7 mouse cellular contexts compared by ENCODE assay signal in the genomic region with DNA sequence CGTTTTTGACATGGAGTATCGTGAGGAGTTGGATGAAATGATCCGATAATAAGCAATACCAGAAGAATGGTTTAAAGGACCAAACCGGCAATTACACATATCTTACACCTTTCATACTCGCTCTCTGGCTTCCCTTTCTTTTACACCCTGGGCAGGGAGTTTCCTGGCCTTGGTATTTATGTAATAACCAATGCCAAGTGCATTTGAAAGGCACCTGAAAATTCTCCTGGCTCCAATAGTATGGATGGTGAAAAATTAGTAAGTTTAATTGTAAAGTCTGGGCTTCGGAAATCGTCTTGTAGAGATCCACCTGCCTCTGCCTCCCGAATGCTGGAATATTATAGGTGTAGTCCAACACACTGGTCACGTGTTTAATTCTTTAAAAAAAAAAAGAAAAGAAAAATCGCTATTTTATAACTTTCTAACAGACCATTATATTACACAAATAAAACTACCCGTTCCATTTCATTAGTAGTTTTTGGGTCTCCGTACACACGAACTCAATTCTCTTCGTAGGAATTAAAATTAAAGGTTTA. TPM values are rescaled to one million over a fixed set of nuclear protein-coding genes. Genes with fewer than 3 reads are reported as not detected.
A peak's percentile ranks its signal among the peaks of the same experiment; 100 is the strongest.
DNase-seq lines count a peak whose midpoint lies in the region; ATAC-seq and TF ChIP-seq lines count a peak whose summit lies in the region.

No protein-coding gene starts in this region.

- no peaks in the 10 kb centered on the region for H3K9me3 ChIP-seq in megakaryocyte, embryonic 14.5 days
- H3K9me3 ChIP-seq in embryonic facial prominence, embryonic 14.5 days (ENCODE audit: control insufficient read depth, low read length) = no peaks in the 10 kb centered on the region
- H3K9me3 ChIP-seq in intestine, embryonic 14.5 days (ENCODE audit: control insufficient read depth, low read length) = no peaks in the 10 kb centered on the region

- peak overlapping the region; percentile 97 for H3K4me2 ChIP-seq in embryonic facial prominence, embryonic 14.5 days (ENCODE audit: low read depth, low read length)
- peak overlapping the region; percentile 59 for H3K4me2 ChIP-seq in intestine, embryonic 14.5 days (ENCODE audit: low read length)
- H3K4me2 ChIP-seq in myocyte (ENCODE audit: low read depth) = peak overlapping the region; percentile 95

- H3K9ac ChIP-seq in embryonic facial prominence, embryonic 14.5 days (ENCODE audit: low read depth, low read length) = peak overlapping the region; percentile 60
- H3K9ac ChIP-seq in intestine, embryonic 14.5 days (ENCODE audit: low read length) = peak overlapping the region; percentile 25

- H3K27me3 ChIP-seq in megakaryocyte, embryonic 14.5 days (replicated peaks) = peaks cover 4% of the 10 kb centered on the region
- no peaks in the 10 kb centered on the region for H3K27me3 ChIP-seq in embryonic facial prominence, embryonic 14.5 days (replicated peaks; ENCODE audit: control insufficient read depth, insufficient read depth, low read length)
- no peaks in the 10 kb centered on the region for H3K27me3 ChIP-seq in intestine, embryonic 14.5 days (replicated peaks; ENCODE audit: control insufficient read depth, insufficient read depth, low read length)
- H3K27me3 ChIP-seq in myocyte (ENCODE audit: control insufficient read depth, insufficient read depth, insufficient read length) = no peaks in the 10 kb centered on the region

- no peaks in the 10 kb centered on the region for H3K79me2 ChIP-seq in myocyte (ENCODE audit: control insufficient read depth, insufficient read depth)

- H3ac ChIP-seq in myocyte (ENCODE audit: control insufficient read depth, insufficient read length) = no peak overlapping the region

- peaks cover 35% of the 10 kb centered on the region for H3K4me1 ChIP-seq in megakaryocyte, embryonic 14.5 days
- no peaks in the 10 kb centered on the region for H3K4me1 ChIP-seq in embryonic facial prominence, embryonic 14.5 days (ENCODE audit: control insufficient read depth, insufficient read depth, low read length)
- H3K4me1 ChIP-seq in intestine, embryonic 14.5 days (replicated peaks; ENCODE audit: control insufficient read depth, insufficient read depth, low read length) = peaks cover 5% of the 10 kb centered on the region

- no peaks in the 10 kb centered on the region for H3K36me3 ChIP-seq in megakaryocyte, embryonic 14.5 days (replicated peaks; ENCODE audit: low read length)
- H3K36me3 ChIP-seq in embryonic facial prominence, embryonic 14.5 days (ENCODE audit: control insufficient read depth, insufficient read depth, low read length) = no peaks in the 10 kb centered on the region
- no peaks in the 10 kb centered on the region for H3K36me3 ChIP-seq in intestine, embryonic 14.5 days (ENCODE audit: control insufficient read depth, insufficient read depth, low read length)
- no peaks in the 10 kb centered on the region for H3K36me3 ChIP-seq in myocyte (ENCODE audit: control insufficient read depth, insufficient read depth)

- H3K27ac ChIP-seq in embryonic facial prominence, embryonic 14.5 days (replicated peaks; ENCODE audit: low read depth, low read length) = no peak overlapping the region
- peak overlapping the region; percentile 17; the same call in 1 of the 2 replicates for H3K27ac ChIP-seq in intestine, embryonic 14.5 days (ENCODE audit: low read depth)

- no peak for DNase-seq in embryonic facial prominence, embryonic 14.5 days (ENCODE audit: low spot score)
- DNase-seq in intestine, embryonic 14.5 days (ENCODE audit: low spot score) = peak; percentile 54
- DNase-seq in ovary, postnatal 36 days (ENCODE audit: low spot score) = no peak

- WGBS in embryonic facial prominence, embryonic 14.5 days = 3% methylated on average over 14 of the region's 14 CpGs
- WGBS in intestine, embryonic 14.5 days = 4% methylated on average over 14 of the region's 14 CpGs

- ATAC-seq in megakaryocyte, adult 5-6 weeks (ENCODE audit: poor library complexity, severe bottlenecking) = no peak
- no peak for ATAC-seq in embryonic facial prominence, embryonic 14.5 days (ENCODE audit: low read depth)
- ATAC-seq in intestine, embryonic 14.5 days (replicated peaks; ENCODE audit: low FRiP score, low TSS enrichment, low read depth) = no peak
- no peak for ATAC-seq in erythroid progenitor cell, adult 5-6 weeks (replicated peaks; ENCODE audit: low FRiP score, poor library complexity, severe bottlenecking)

- peak overlapping the region; percentile 96 for H3K4me3 ChIP-seq in megakaryocyte, embryonic 14.5 days (replicated peaks)
- H3K4me3 ChIP-seq in embryonic facial prominence, embryonic 14.5 days (ENCODE audit: low read depth, low read length) = peak overlapping the region; percentile 58
- H3K4me3 ChIP-seq in intestine, embryonic 14.5 days (ENCODE audit: low read depth, low read length) = peak overlapping the region; percentile 63
- peak overlapping the region; percentile 34 for H3K4me3 ChIP-seq in myocyte

- no peak for TF ChIP-seq POLR2A in myocyte (IDR thresholded peaks at IDR 0.05; ENCODE audit: insufficient read length, low read depth)

TF ChIP-seq in myocyte, 11 proteins besides CTCF, POLR2A, EP300 and RAD21:
- no peak for TF ChIP-seq POLR2AphosphoS2 (IDR thresholded peaks at IDR 0.05; ENCODE audit: insufficient read length, low read depth)
- TF ChIP-seq USF1 (IDR thresholded peaks at IDR 0.05; ENCODE audit: low read depth) = peak; percentile 58

RNA-seq across cellular contexts. Expression of a gene that starts 10.1 kb away (rescaled TPM):
- polyA plus RNA-seq in megakaryocyte, embryonic 14.5 days (2012; ENCODE audit: insufficient read depth, low replicate concordance) = 63.6 and 88.3 TPM in 2 replicates
- 47.7 and 50.6 TPM in 2 replicates for total RNA-seq in megakaryocyte, adult 5-6 weeks (2015)
- total RNA-seq in megakaryocyte, adult 5-6 weeks (2017) = 79.9 and 84.0 TPM in 2 replicates
- polyA plus RNA-seq in embryonic facial prominence, embryonic 14.5 days (2014; fragmentation: Nextera tagmentation; extraction: Ambion mirVana) = 111 and 127 TPM in 2 replicates
- polyA plus RNA-seq in intestine, embryonic 14.5 days (2014; fragmentation: Nextera tagmentation; extraction: Ambion mirVana) = 167 and 169 TPM in 2 replicates
- polyA plus RNA-seq in myocyte (2012; fragmentation: generic; extraction: Trizol) = 62.4 TPM
- total RNA-seq in erythroid progenitor cell, adult 5-6 weeks (2015; ENCODE audit: low replicate concordance) = 29.6 and 37.3 TPM in 2 replicates
- total RNA-seq in erythroid progenitor cell, adult 5-6 weeks (2017; ENCODE audit: low replicate concordance) = 60.8 and 61.5 TPM in 2 replicates

RNA-seq across cellular contexts. Expression of a gene that starts 23.5 kb away (rescaled TPM):
- polyA plus RNA-seq in megakaryocyte, embryonic 14.5 days (2012; ENCODE audit: insufficient read depth, low replicate concordance) = not detected in 2 replicates
- total RNA-seq in megakaryocyte, adult 5-6 weeks (2015) = not detected in 2 replicates
- not detected in 2 replicates for total RNA-seq in megakaryocyte, adult 5-6 weeks (2017)
- not detected in 2 replicates for polyA plus RNA-seq in embryonic facial prominence, embryonic 14.5 days (2014; fragmentation: Nextera tagmentation; extraction: Ambion mirVana)
- polyA plus RNA-seq in intestine, embryonic 14.5 days (2014; fragmentation: Nextera tagmentation; extraction: Ambion mirVana) = not detected in 2 replicates
- polyA plus RNA-seq in myocyte (2012; fragmentation: generic; extraction: Trizol) = not detected
- total RNA-seq in erythroid progenitor cell, adult 5-6 weeks (2015; ENCODE audit: low replicate concordance) = not detected in 2 replicates
- not detected in 2 replicates for total RNA-seq in erythroid progenitor cell, adult 5-6 weeks (2017; ENCODE audit: low replicate concordance)

RNA-seq across cellular contexts. Expression of a gene that starts 39.8 kb away (rescaled TPM):
- polyA plus RNA-seq in megakaryocyte, embryonic 14.5 days (2012; ENCODE audit: insufficient read depth, low replicate concordance) = not detected in 2 replicates
- not detected in 2 replicates for total RNA-seq in megakaryocyte, adult 5-6 weeks (2015)
- total RNA-seq in megakaryocyte, adult 5-6 weeks (2017) = not detected in 2 replicates
- 0.18 TPM in 1 of 2 replicates, not detected in the other for polyA plus RNA-seq in embryonic facial prominence, embryonic 14.5 days (2014; fragmentation: Nextera tagmentation; extraction: Ambion mirVana)
- not detected in 2 replicates for polyA plus RNA-seq in intestine, embryonic 14.5 days (2014; fragmentation: Nextera tagmentation; extraction: Ambion mirVana)
- not detected for polyA plus RNA-seq in myocyte (2012; fragmentation: generic; extraction: Trizol)
- not detected in 2 replicates for total RNA-seq in erythroid progenitor cell, adult 5-6 weeks (2015; ENCODE audit: low replicate concordance)
- not detected in 2 replicates for total RNA-seq in erythroid progenitor cell, adult 5-6 weeks (2017; ENCODE audit: low replicate concordance)

RNA-seq across cellular contexts. Expression of a gene that starts 57.9 kb away (rescaled TPM):
- polyA plus RNA-seq in megakaryocyte, embryonic 14.5 days (2012; ENCODE audit: insufficient read depth, low replicate concordance) = not detected in 2 replicates
- total RNA-seq in megakaryocyte, adult 5-6 weeks (2015) = not detected in 2 replicates
- total RNA-seq in megakaryocyte, adult 5-6 weeks (2017) = 0.04 TPM in 1 of 2 replicates, not detected in the other
- polyA plus RNA-seq in embryonic facial prominence, embryonic 14.5 days (2014; fragmentation: Nextera tagmentation; extraction: Ambion mirVana) = 0.15 TPM in 1 of 2 replicates, not detected in the other
- polyA plus RNA-seq in intestine, embryonic 14.5 days (2014; fragmentation: Nextera tagmentation; extraction: Ambion mirVana) = not detected in 2 replicates
- not detected for polyA plus RNA-seq in myocyte (2012; fragmentation: generic; extraction: Trizol)
- not detected in 2 replicates for total RNA-seq in erythroid progenitor cell, adult 5-6 weeks (2015; ENCODE audit: low replicate concordance)
- not detected in 2 replicates for total RNA-seq in erythroid progenitor cell, adult 5-6 weeks (2017; ENCODE audit: low replicate concordance)

Comparison
In these comparisons a context has a peak if more than half of its experiments do, and no peak if none do; other contexts are left out.
1. H3K4me3 ChIP-seq: peak in every context shown above with its lines; median percentile 96 in megakaryocyte, embryonic 14.5 days; 63 in intestine, embryonic 14.5 days; 58 in embryonic facial prominence, embryonic 14.5 days; 34 in myocyte.